Mouse (Mus musculus) layer of hippocampus, adult 11-12 months (tissue): ENCODE results near the gene Olfr1109.

ENCODE experiments used
- DNase-seq: peaks from one replicate; pipeline ENCODE4 v3.0.0; 2022; ENCODE audit warnings: low spot score

Gene Olfr1109

GRCm38 (mm10) chr2:87095908-87096307 lies at the start of gene Olfr1109:
Gene Olfr1109, minus strand, starts transcription at chr2:87096008.
- DNase-seq, result no peak

GRCm38 (mm10) chr2:87140200-87140599 lies 44.4 kb upstream of the Olfr1109 start, which contains the start of gene Olfr1110:
Gene Olfr1110, minus strand, starts transcription at chr2:87140300.
- no peak for DNase-seq

GRCm38 (mm10) chr2:87114467-87114866 lies 18.7 kb upstream of the Olfr1109 start, which contains the start of gene Olfr259:
Gene Olfr259, minus strand, starts transcription at chr2:87114567.
- DNase-seq, result no peak

- DNase-seq, result no peak
These were observed 20.1 kb downstream of the Olfr1109 start, which contains the start of gene Olfr1107 for GRCm38 (mm10) chr2:87075717-87076116. Gene Olfr1107, minus strand, starts transcription at chr2:87075817.

GRCm38 (mm10) chr2:87052173-87052572 lies 43.6 kb downstream of the Olfr1109 start, which contains the start of gene Olfr1106:
Gene Olfr1106, minus strand, starts transcription at chr2:87052273.
- no peak for DNase-seq
